Mouse (Mus musculus): Measurements from ENCODE around the gene Olfr1157. TPM values are rescaled to one million over a fixed set of nuclear protein-coding genes. Genes with fewer than 3 reads are reported as not detected.

Gene Olfr1157
- total RNA-seq (2014; fragmentation: Nextera tagmentation) = not detected in 2 replicates
- total RNA-seq (2017) = not detected in 2 replicates

- no peak for ATAC-seq (replicated peaks; ENCODE audit: low FRiP score, low TSS enrichment, poor library complexity, severe bottlenecking)
Observed at GRCm38 (mm10) chr2:87968199-87968598, at the start of gene Olfr1157. Gene Olfr1157 (minus strand): TSS chr2:87968299.

DNA sequence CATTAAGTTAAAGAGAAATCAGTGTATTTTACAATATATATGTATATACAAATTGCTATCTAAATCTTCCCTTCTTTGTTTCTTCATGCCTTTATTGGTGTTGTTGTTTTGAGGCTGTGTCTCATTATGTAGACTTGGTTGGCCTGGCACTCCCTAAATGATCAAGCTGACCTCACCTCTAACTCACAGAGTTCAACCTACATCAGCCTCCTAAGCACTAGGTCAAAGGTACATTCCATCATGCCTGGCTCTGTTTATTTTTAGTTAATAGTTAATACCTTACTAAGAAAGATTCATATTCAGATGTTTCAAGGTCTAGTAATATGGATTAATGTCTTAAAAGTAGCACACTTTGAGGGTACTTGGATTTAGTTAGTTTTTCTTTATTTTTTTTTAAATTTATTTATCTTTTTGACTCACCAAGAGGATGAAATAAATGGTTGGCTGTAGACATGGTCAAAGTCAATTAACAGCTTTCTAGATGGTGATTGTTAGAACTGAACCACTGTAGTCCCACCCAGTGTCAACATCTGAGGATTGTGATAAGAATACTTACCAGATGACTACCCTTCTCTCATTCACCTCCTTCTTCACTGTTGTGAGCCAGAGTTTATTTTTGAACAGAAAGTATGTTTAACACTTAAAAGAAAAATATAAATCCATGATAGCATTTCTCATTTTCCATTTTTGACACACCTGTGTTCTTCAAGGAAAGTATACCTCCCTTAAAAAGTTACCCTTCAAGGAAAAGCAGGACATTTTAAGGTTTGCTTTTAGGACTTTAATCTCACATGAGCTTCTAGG, 39.6 kb upstream of the Olfr1157 start, which contains the start of gene Olfr1160:
Olfr1160 (minus strand) TSS at position 754 of the 804 bp plus-strand sequence.
- no peak for ATAC-seq (replicated peaks; ENCODE audit: low FRiP score, low TSS enrichment, poor library complexity, severe bottlenecking)

- ATAC-seq (replicated peaks; ENCODE audit: low FRiP score, low TSS enrichment, poor library complexity, severe bottlenecking) = no peak
Observed at GRCm38 (mm10) chr2:87989813-87990212, 21.7 kb upstream of the Olfr1157 start, which contains the start of gene Olfr1158. Gene Olfr1158 (plus strand): TSS chr2:87990113.

- no peak for ATAC-seq (replicated peaks; ENCODE audit: low FRiP score, low TSS enrichment, poor library complexity, severe bottlenecking)
Observed at GRCm38 (mm10) chr2:87974563-87974962, 6.5 kb upstream of the Olfr1157 start, which contains the start of gene Olfr74. Gene Olfr74 (minus strand): TSS chr2:87974663.

GRCm38 (mm10) chr2:87953000-87953399, 15.1 kb downstream of the Olfr1157 start, which contains the start of gene Olfr1156:
Gene Olfr1156 (minus strand): TSS chr2:87953100.
- no peak for ATAC-seq (replicated peaks; ENCODE audit: low FRiP score, low TSS enrichment, poor library complexity, severe bottlenecking)

GRCm38 (mm10) chr2:87945037-87945436, 23.1 kb downstream of the Olfr1157 start, which contains the start of gene Olfr1155:
Gene Olfr1155 (minus strand): TSS chr2:87945137.
- no peak for ATAC-seq (replicated peaks; ENCODE audit: low FRiP score, low TSS enrichment, poor library complexity, severe bottlenecking)

Other genes with a start within 250 kb of the Olfr1157 start
- not detected in 2 replicates for gene Olfr1138, start 228.3 kb downstream of the Olfr1157 start, total RNA-seq (2014; fragmentation: Nextera tagmentation)
- gene Olfr1138, start 228.3 kb downstream of the Olfr1157 start, total RNA-seq (2017) = not detected in 2 replicates
- not detected in 2 replicates for gene Olfr1140, start 224.5 kb downstream of the Olfr1157 start, total RNA-seq (2014; fragmentation: Nextera tagmentation)
- gene Olfr1140, start 224.5 kb downstream of the Olfr1157 start, total RNA-seq (2017) = not detected in 2 replicates
- gene Olfr1141, start 214.3 kb downstream of the Olfr1157 start, total RNA-seq (2014; fragmentation: Nextera tagmentation) = not detected in 2 replicates
- not detected in 2 replicates for gene Olfr1141, start 214.3 kb downstream of the Olfr1157 start, total RNA-seq (2017)
- not detected in 2 replicates for gene Olfr152, start 188.8 kb downstream of the Olfr1157 start, total RNA-seq (2014; fragmentation: Nextera tagmentation)
- gene Olfr152, start 188.8 kb downstream of the Olfr1157 start, total RNA-seq (2017) = not detected in 2 replicates
- not detected in 2 replicates for gene Olfr1143, start 167.7 kb downstream of the Olfr1157 start, total RNA-seq (2014; fragmentation: Nextera tagmentation)
- gene Olfr1143, start 167.7 kb downstream of the Olfr1157 start, total RNA-seq (2017) = not detected in 2 replicates
- not detected in 2 replicates for gene Olfr1145, start 158.5 kb downstream of the Olfr1157 start, total RNA-seq (2014; fragmentation: Nextera tagmentation)
- gene Olfr1145, start 158.5 kb downstream of the Olfr1157 start, total RNA-seq (2017) = not detected in 2 replicates
- gene Olfr1148, start 137.8 kb downstream of the Olfr1157 start, total RNA-seq (2014; fragmentation: Nextera tagmentation) = not detected in 2 replicates
- gene Olfr1148, start 137.8 kb downstream of the Olfr1157 start, total RNA-seq (2017) = not detected in 2 replicates
- gene Olfr1150-ps1, start 124.3 kb downstream of the Olfr1157 start, total RNA-seq (2014; fragmentation: Nextera tagmentation) = not detected in 2 replicates
- not detected in 2 replicates for gene Olfr1150-ps1, start 124.3 kb downstream of the Olfr1157 start, total RNA-seq (2017)
- gene Olfr1151, start 112.4 kb downstream of the Olfr1157 start, total RNA-seq (2014; fragmentation: Nextera tagmentation) = not detected in 2 replicates
- gene Olfr1151, start 112.4 kb downstream of the Olfr1157 start, total RNA-seq (2017) = not detected in 2 replicates
- gene Olfr1152, start 101.8 kb downstream of the Olfr1157 start, total RNA-seq (2014; fragmentation: Nextera tagmentation) = not detected in 2 replicates
- gene Olfr1152, start 101.8 kb downstream of the Olfr1157 start, total RNA-seq (2017) = not detected in 2 replicates
- not detected in 2 replicates for gene Olfr1153, start 73.3 kb downstream of the Olfr1157 start, total RNA-seq (2014; fragmentation: Nextera tagmentation)
- gene Olfr1153, start 73.3 kb downstream of the Olfr1157 start, total RNA-seq (2017) = not detected in 2 replicates
- gene Olfr1154, start 63.1 kb downstream of the Olfr1157 start, total RNA-seq (2014; fragmentation: Nextera tagmentation) = not detected in 2 replicates
- not detected in 2 replicates for gene Olfr1154, start 63.1 kb downstream of the Olfr1157 start, total RNA-seq (2017)
- gene Olfr1155, start 23.2 kb downstream of the Olfr1157 start, total RNA-seq (2014; fragmentation: Nextera tagmentation) = not detected in 2 replicates
- not detected in 2 replicates for gene Olfr1155, start 23.2 kb downstream of the Olfr1157 start, total RNA-seq (2017)
- not detected in 2 replicates for gene Olfr1156, start 15.2 kb downstream of the Olfr1157 start, total RNA-seq (2014; fragmentation: Nextera tagmentation)
- gene Olfr1156, start 15.2 kb downstream of the Olfr1157 start, total RNA-seq (2017) = not detected in 2 replicates
- gene Olfr74, start 6.4 kb upstream of the Olfr1157 start, total RNA-seq (2014; fragmentation: Nextera tagmentation) = not detected in 2 replicates
- not detected in 2 replicates for gene Olfr74, start 6.4 kb upstream of the Olfr1157 start, total RNA-seq (2017)
- gene Olfr1158, start 21.8 kb upstream of the Olfr1157 start, total RNA-seq (2014; fragmentation: Nextera tagmentation) = not detected in 2 replicates
- not detected in 2 replicates for gene Olfr1158, start 21.8 kb upstream of the Olfr1157 start, total RNA-seq (2017)
- not detected in 2 replicates for gene Olfr1160, start 40.0 kb upstream of the Olfr1157 start, total RNA-seq (2014; fragmentation: Nextera tagmentation)
- not detected in 2 replicates for gene Olfr1160, start 40.0 kb upstream of the Olfr1157 start, total RNA-seq (2017)
- not detected in 2 replicates for gene Olfr1161, start 54.5 kb upstream of the Olfr1157 start, total RNA-seq (2014; fragmentation: Nextera tagmentation)
- gene Olfr1161, start 54.5 kb upstream of the Olfr1157 start, total RNA-seq (2017) = not detected in 2 replicates
- not detected in 2 replicates for gene Olfr73, start 69.4 kb upstream of the Olfr1157 start, total RNA-seq (2014; fragmentation: Nextera tagmentation)
- gene Olfr73, start 69.4 kb upstream of the Olfr1157 start, total RNA-seq (2017) = not detected in 2 replicates
- not detected in 2 replicates for gene Olfr1162, start 82.8 kb upstream of the Olfr1157 start, total RNA-seq (2014; fragmentation: Nextera tagmentation)
- not detected in 2 replicates for gene Olfr1162, start 82.8 kb upstream of the Olfr1157 start, total RNA-seq (2017)
- gene Olfr1163, start 103.5 kb upstream of the Olfr1157 start, total RNA-seq (2014; fragmentation: Nextera tagmentation) = not detected in 2 replicates
- not detected in 2 replicates for gene Olfr1163, start 103.5 kb upstream of the Olfr1157 start, total RNA-seq (2017)
- gene Olfr1164, start 125.7 kb upstream of the Olfr1157 start, total RNA-seq (2014; fragmentation: Nextera tagmentation) = not detected in 2 replicates
- not detected in 2 replicates for gene Olfr1164, start 125.7 kb upstream of the Olfr1157 start, total RNA-seq (2017)
- gene Olfr1166, start 160.0 kb upstream of the Olfr1157 start, total RNA-seq (2014; fragmentation: Nextera tagmentation) = not detected in 2 replicates
- not detected in 2 replicates for gene Olfr1166, start 160.0 kb upstream of the Olfr1157 start, total RNA-seq (2017)
- gene Olfr1167, start 186.9 kb upstream of the Olfr1157 start, total RNA-seq (2014; fragmentation: Nextera tagmentation) = not detected in 2 replicates
- gene Olfr1167, start 186.9 kb upstream of the Olfr1157 start, total RNA-seq (2017) = not detected in 2 replicates
- not detected in 2 replicates for gene Olfr1168, start 213.6 kb upstream of the Olfr1157 start, total RNA-seq (2014; fragmentation: Nextera tagmentation)
- not detected in 2 replicates for gene Olfr1168, start 213.6 kb upstream of the Olfr1157 start, total RNA-seq (2017)